Mouse (Mus musculus) heart, postnatal 0 days (tissue): Measurements from ENCODE around the gene Hes3. TPM values are rescaled to one million over a fixed set of nuclear protein-coding genes. Genes with fewer than 3 reads are reported as not detected.

Experiments
- ATAC-seq: fragments of 200-750 bp; cut with Nextera tagmentation; 2 replicates; pipeline ENCODE4 v1.8.0; 2017; ENCODE audit warnings: low read depth, moderate number of reproducible peaks, moderate library complexity; ENCODE audit not compliant: insufficient read depth
- DNase-seq: peaks from one replicate; pipeline ENCODE4 v3.0.0-alpha.2; 2016; ENCODE audit warnings: low spot score
- H3K27ac ChIP-seq: fragments of 300-500 bp; sonication (generic); 2 replicates; pipeline ENCODE4 v1.5.1; 2014; ENCODE audit warnings: low read depth, mild to moderate bottlenecking
- H3K27me3 ChIP-seq: fragments of 300-500 bp; sonication (generic); 2 replicates; pipeline ENCODE4 v1.6.1; 2014; ENCODE audit warnings: low read length, mixed read lengths; ENCODE audit not compliant: control insufficient read depth, insufficient read depth
- H3K36me3 ChIP-seq: fragments of 300-500 bp; sonication (generic); replicated peaks from 2 replicates; pipeline ENCODE4 v1.6.1; 2014; ENCODE audit warnings: low read length, mixed read lengths; ENCODE audit not compliant: control insufficient read depth, insufficient read depth
- H3K4me1 ChIP-seq: fragments of 300-500 bp; sonication (generic); 2 replicates; pipeline ENCODE4 v1.6.1; 2014; ENCODE audit warnings: antibody characterized with exemption; ENCODE audit not compliant: control insufficient read depth, insufficient read depth
- H3K4me2 ChIP-seq: fragments of 300-500 bp; sonication (generic); 2 replicates; pipeline ENCODE4 v1.6.1; 2014; ENCODE audit warnings: low read depth, mild to moderate bottlenecking, low read length, moderate library complexity
- H3K4me3 ChIP-seq: fragments of 300-500 bp; sonication (generic); 2 replicates; pipeline ENCODE4 v1.5.1; 2014; ENCODE audit warnings: low read depth, low read length
- H3K9ac ChIP-seq: fragments of 300-500 bp; sonication (generic); replicated peaks from 2 replicates; pipeline ENCODE4 v1.6.1; 2014; ENCODE audit warnings: low read depth, low read length, mixed read lengths
- H3K9me3 ChIP-seq: fragments of 300-500 bp; sonication (generic); replicated peaks from 2 replicates; pipeline ENCODE4 v1.6.1; 2016; ENCODE audit warnings: low read length; ENCODE audit not compliant: control insufficient read depth
- CTCF ChIP-seq: IDR thresholded peaks from 2 replicates; pipeline ENCODE4 v1.5.1; 2016; ENCODE audit warnings: antibody characterized with exemption, control low read depth, low read depth
- EP300 ChIP-seq: IDR thresholded peaks from 2 replicates; pipeline ENCODE4 v1.6.1; 2016; ENCODE audit warnings: antibody characterized with exemption, low read depth
- WGBS: fragments of 180-500 bp; shearing (Covaris S2); extraction: QIAGEN DNeasy Blood & Tissue Kit; methylation state at CpG from one replicate; pipeline ENCODE4 v1.1.7; 2014; 5-methylcytosine and 5-hydroxymethylcytosine counted together
- polyA plus RNA-seq: library from polyadenylated mRNA; unstranded; fragments of >200 nt; fragmentation: Nextera tagmentation; extraction: Ambion mirVana; gene quantifications from 2 replicates; pipeline ENCODE4 v1.2.1, GENCODE M21; 2015
- total RNA-seq: library from RNA; depleted of rRNA; stranded (reverse); fragments of >200 nt; gene quantifications from 2 replicates; pipeline ENCODE4 v1.2.3, GENCODE M21; 2014; ENCODE audit warnings: low replicate concordance

Gene Hes3
- total and polyA plus RNA-seq, 2 experiments from 2014 or later = not detected

DNA sequence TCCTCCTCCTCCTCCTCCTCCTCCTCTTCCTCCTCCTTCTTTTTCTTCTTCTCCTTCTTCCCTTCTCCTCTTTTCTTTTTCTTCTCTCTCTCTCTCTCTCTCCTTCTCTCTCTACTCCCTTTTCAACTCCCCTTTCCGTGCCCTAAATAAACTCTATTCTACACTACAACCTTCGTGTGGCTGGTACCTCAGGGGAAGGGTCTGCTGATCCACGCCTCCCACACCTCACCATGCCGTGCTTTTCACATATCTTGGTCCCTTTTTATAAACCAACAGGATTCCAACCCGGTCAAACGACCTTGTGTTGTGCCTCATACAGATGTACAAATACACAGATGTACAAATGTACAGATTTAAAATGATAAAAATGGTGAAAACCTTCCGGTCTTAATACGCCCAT lies 4.9 kb upstream of the Hes3 start:
- ATAC-seq (no peak), DNase-seq (no peak)
- peak overlapping the region; percentile 88 for H3K4me3 ChIP-seq
- H3K9me3 ChIP-seq = no peaks in the 10 kb centered on the region
- peaks cover 16% of the 10 kb centered on the region; the same call in 1 of the 2 replicates for H3K36me3 ChIP-seq
- peak overlapping the region; percentile 63 for H3K4me2 ChIP-seq
- H3K4me1 ChIP-seq = peaks cover 10% of the 10 kb centered on the region; the same call in 1 of the 2 replicates
- peak overlapping the region; percentile 69 for H3K27ac ChIP-seq
- H3K9ac ChIP-seq = no peak overlapping the region; the same call in 1 of the 2 replicates
- H3K27me3 ChIP-seq = peaks cover 21% of the 10 kb centered on the region
- 8% methylated on average over 8 of the region's 8 CpGs for WGBS
- TF ChIP-seq CTCF = no peak
- no peak for TF ChIP-seq EP300

DNA sequence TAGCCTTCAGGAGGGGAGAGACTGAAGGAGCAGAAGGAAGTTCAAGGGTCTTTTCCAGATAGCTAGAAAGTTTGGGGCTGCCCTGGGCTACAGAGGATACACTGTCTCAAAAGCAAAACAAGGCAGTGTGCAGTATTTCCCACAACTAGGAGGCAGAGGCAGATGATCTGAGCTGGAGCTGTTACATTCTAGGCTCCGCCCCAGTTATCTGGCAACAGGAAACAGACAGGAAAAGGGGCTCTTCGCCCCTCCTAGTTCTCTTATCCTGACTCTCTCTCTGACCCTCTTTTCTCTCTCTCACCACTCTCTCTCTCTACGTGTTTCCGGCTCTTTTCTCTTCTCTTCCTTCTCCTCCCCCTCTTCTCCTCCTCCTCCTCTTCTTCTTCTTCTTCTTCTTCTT lies 4.5 kb upstream of the Hes3 start:
- Histone ChIP-seq H3K36me3 (peaks cover 11% of the 10 kb centered on the region; the same call in 1 of the 2 replicates), H3K4me3 (no peak overlapping the region), H3K4me2 (no peak overlapping the region; the same call in 1 of the 2 replicates), H3K4me1 (peaks cover 10% of the 10 kb centered on the region; the same call in 1 of the 2 replicates), H3K27me3 (peaks cover 25% of the 10 kb centered on the region), H3K27ac (no peak overlapping the region; the same call in 1 of the 2 replicates), H3K9me3 (no peaks in the 10 kb centered on the region), H3K9ac (no peak overlapping the region)
- TF ChIP-seq EP300 = no peak
- TF ChIP-seq CTCF = no peak
- no peak for ATAC-seq
- 26% methylated on average over 4 of the region's 4 CpGs for WGBS
- DNase-seq = no peak

DNA sequence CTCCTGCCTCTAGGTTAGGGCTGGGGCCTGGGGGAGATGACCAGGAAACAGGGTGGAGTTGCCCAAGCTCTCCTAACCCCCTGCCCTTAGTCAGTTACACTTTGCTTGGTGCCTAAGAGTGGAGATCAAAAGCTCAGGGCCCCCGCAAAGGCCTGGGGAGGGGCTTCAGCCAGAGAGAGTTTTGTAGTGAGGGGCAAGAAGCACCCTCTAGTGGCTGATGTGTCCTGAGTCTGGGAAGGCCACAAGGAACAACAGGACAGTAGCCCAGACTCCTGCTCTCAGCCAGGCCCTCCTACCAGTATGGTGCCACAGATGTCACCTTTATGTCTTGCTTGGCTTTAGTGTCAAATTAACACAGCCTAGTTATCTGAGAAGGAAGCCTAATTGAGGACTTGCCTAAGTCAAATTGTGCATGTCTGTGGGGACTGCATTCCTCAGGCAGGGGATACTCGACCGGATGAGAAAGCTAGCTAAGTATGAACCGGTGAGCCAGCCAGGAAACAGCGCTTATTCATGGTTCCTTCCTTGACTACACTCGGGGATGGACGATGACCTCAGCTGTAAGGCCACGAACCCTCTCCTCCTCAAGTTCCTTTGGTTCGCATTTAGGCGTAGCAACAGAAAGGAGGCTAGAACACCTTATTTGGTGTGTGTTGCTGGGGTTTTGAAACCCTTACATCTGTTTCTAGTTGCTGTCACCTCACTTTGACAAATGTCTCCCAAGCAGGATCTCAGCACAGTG lies 2.9 kb upstream of the Hes3 start:
- Histone ChIP-seq H3K4me3 (no peak overlapping the region), H3K27ac (no peak overlapping the region), H3K9ac (no peak overlapping the region), H3K9me3 (no peaks in the 10 kb centered on the region), H3K36me3 (no peaks in the 10 kb centered on the region), H3K4me1 (peaks cover 13% of the 10 kb centered on the region; the same call in 1 of the 2 replicates), H3K27me3 (peaks cover 40% of the 10 kb centered on the region), H3K4me2 (no peak overlapping the region)
- ATAC-seq (no peak), DNase-seq (no peak)
- 37% methylated on average over 10 of the region's 10 CpGs for WGBS
- TF ChIP-seq CTCF (peak; percentile 19; the same call in 1 of the 2 replicates), EP300 (no peak)

DNA sequence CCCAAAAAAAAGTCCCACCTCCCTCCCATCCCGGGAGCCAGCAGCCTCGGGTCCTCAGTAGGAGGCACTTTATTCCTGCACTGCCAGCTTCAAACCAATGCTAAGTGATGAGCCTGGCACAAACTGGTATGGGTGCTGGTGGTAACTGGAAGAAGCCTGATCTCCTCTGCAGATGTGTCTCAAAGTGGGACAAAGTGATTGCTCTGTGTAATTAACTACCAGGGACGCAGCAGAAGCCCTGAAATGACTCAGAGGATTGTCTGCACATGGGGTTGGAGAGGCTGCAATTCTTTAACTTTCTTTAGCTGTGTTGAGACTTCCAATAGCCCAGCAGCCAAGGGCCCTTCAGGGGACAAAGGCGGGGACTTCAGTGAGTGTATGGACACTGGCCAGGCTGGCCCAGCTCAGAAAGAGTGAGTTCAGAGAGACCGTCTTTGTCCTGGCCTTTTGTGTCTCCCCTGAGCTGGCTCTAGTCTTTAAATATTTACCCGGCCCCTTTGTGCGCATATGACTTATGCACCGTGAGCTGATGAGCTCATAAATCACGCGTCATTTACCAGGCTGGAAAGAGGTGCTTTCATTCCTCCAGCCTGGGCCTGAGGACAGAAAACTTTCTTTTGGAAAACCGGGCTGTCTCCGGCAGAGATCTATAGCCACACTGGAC lies 772 bp upstream of the Hes3 start:
- H3K27me3 ChIP-seq = peaks cover 55% of the 10 kb centered on the region
- WGBS = 41% methylated on average over 12 of the region's 12 CpGs
- ATAC-seq (no peak), DNase-seq (no peak)
- TF ChIP-seq CTCF = no peak
- no peak for TF ChIP-seq EP300
- 0 out of 2 replicates have a peak, but pooled peaks cover 7% of the 10 kb centered on the region for H3K4me1 ChIP-seq
- H3K4me3 ChIP-seq = no peak overlapping the region
- H3K27ac ChIP-seq = no peak overlapping the region
- no peak overlapping the region for H3K9ac ChIP-seq
- H3K9me3 ChIP-seq = no peaks in the 10 kb centered on the region
- no peak overlapping the region for H3K4me2 ChIP-seq
- no peaks in the 10 kb centered on the region for H3K36me3 ChIP-seq

DNA sequence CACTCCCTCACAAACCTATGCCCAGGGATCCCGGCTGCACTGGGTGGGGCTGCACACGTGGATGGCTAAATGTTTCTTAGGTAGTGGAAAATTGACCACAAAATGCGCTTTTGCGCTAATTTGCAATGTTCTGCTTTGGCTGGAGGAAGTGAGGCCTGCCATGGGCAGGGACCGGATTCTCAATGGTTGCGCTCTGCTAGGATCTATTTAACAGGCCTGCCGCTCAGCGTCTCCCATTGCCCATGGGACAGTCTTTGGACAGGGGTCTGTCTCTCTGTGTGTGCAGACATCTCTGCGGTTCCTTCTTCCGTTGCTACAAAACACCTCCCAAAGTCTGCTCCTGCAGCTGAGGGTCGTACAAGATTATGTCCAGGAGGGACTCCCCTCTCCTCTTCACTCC lies 471 bp downstream of the Hes3 start:
- Histone ChIP-seq H3K27ac (no peak overlapping the region), H3K4me2 (no peak overlapping the region), H3K36me3 (no peaks in the 10 kb centered on the region), H3K27me3 (peaks cover 67% of the 10 kb centered on the region), H3K4me3 (no peak overlapping the region), H3K4me1 (0 out of 2 replicates have a peak, but pooled peaks cover 4% of the 10 kb centered on the region), H3K9ac (no peak overlapping the region), H3K9me3 (no peaks in the 10 kb centered on the region)
- no peak for ATAC-seq
- 31% methylated on average over 11 of the region's 11 CpGs for WGBS
- no peak for DNase-seq
- TF ChIP-seq EP300 (no peak), CTCF (no peak)
